Mouse (Mus musculus) embryonic facial prominence, embryonic 14.5 days (tissue): Measurements from ENCODE around the gene Fbxw27. TPM values are rescaled to one million over a fixed set of nuclear protein-coding genes. Genes with fewer than 3 reads are reported as not detected.
"Not testable (repeated sequence)": the region's sequence is repeated elsewhere in the genome, so short reads cannot be mapped to it uniquely, and the experiment has no call there.

ENCODE experiments used
- ATAC-seq: fragments of 200-750 bp; cut with Nextera tagmentation; 2 replicates; pipeline ENCODE4 v1.8.0; 2017; ENCODE audit warnings: low read depth, moderate number of reproducible peaks, moderate TSS enrichment
- DNase-seq: peaks from one replicate; pipeline ENCODE4 v3.0.0-alpha.2; 2015; ENCODE audit warnings: low spot score
- H3K27ac ChIP-seq: fragments of 300-500 bp; sonication (generic); replicated peaks from 2 replicates; pipeline ENCODE4 v1.5.1; 2014; ENCODE audit warnings: low read depth, mild to moderate bottlenecking, low read length, moderate library complexity
- H3K27me3 ChIP-seq: fragments of 300-500 bp; sonication (generic); replicated peaks from 2 replicates; pipeline ENCODE4 v1.6.1; 2014; ENCODE audit warnings: low read length; ENCODE audit not compliant: control insufficient read depth, insufficient read depth
- H3K36me3 ChIP-seq: fragments of 300-500 bp; sonication (generic); 2 replicates; pipeline ENCODE4 v1.6.1; 2014; ENCODE audit warnings: low read length, mixed read lengths; ENCODE audit not compliant: control insufficient read depth, insufficient read depth
- H3K4me1 ChIP-seq: fragments of 300-500 bp; sonication (generic); 2 replicates; pipeline ENCODE4 v1.6.1; 2014; ENCODE audit warnings: antibody characterized with exemption, low read length; ENCODE audit not compliant: control insufficient read depth, insufficient read depth
- H3K4me2 ChIP-seq: fragments of 300-500 bp; sonication (generic); 2 replicates; pipeline ENCODE4 v1.6.1; 2014; ENCODE audit warnings: low read depth, mild to moderate bottlenecking, low read length, moderate library complexity, mixed read lengths
- H3K4me3 ChIP-seq: fragments of 300-500 bp; sonication (generic); 2 replicates; pipeline ENCODE4 v1.5.1; 2014; ENCODE audit warnings: low read depth, mild to moderate bottlenecking, low read length
- H3K9ac ChIP-seq: fragments of 300-500 bp; sonication (generic); 2 replicates; pipeline ENCODE4 v1.6.1; 2014; ENCODE audit warnings: low read depth, mild to moderate bottlenecking, low read length, moderate library complexity, mixed read lengths
- H3K9me3 ChIP-seq: fragments of 300-500 bp; sonication (generic); 2 replicates; pipeline ENCODE4 v1.6.1; 2016; ENCODE audit warnings: low read length; ENCODE audit not compliant: control insufficient read depth
- WGBS: fragments of 180-500 bp; shearing (Covaris S2); extraction: QIAGEN DNeasy Blood & Tissue Kit; methylation state at CpG from one replicate; pipeline ENCODE4 v1.1.7; 2014; 5-methylcytosine and 5-hydroxymethylcytosine counted together
- polyA plus RNA-seq: library from polyadenylated mRNA; unstranded; fragments of >200 nt; fragmentation: Nextera tagmentation; extraction: Ambion mirVana; gene quantifications from 2 replicates; pipeline ENCODE4 v1.2.1, GENCODE M21; 2014

Fbxw27 gene
- polyA plus RNA-seq, 1 experiment from 2014 or later, result not detected

DNA sequence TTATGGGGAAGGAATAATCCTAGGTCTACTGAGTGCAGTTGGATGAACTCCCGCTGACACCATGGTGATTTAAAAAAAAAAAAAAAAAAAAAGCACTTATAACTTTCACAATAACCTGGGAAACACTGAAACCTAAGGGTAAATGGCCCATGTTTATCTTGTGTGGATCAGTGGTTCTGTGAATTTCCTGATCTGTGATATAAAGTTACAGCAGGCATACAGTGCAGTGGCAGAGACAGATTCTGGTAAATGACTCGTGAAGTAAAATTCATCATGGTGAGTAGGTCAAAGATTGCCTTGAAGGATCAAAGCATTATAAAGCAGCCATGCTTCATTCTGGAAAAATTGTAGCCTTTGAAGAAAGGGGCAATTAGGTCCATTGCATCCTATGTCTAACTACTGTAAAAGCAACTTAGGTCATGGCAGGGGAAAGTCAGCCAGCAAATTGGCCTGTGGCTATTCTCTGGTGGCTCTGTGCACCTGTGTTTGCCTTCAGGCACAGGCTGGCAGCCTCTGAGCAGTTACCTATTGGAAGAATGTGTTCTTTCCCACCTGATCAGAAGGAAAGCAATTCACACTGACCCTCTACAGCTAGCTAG is 16.3 kb upstream of the Fbxw27 start:
- Histone ChIP-seq H3K4me1 (no peaks in the 10 kb centered on the region), H3K9me3 (no peaks in the 10 kb centered on the region), H3K27me3 (no peaks in the 10 kb centered on the region), H3K4me3 (no peak overlapping the region), H3K4me2 (no peak overlapping the region), H3K9ac (no peak overlapping the region), H3K36me3 (no peaks in the 10 kb centered on the region), H3K27ac (no peak overlapping the region)
- DNase-seq (no peak), ATAC-seq (no peak)
- WGBS, result 73% methylated on average over 2 of the region's 2 CpGs

DNA sequence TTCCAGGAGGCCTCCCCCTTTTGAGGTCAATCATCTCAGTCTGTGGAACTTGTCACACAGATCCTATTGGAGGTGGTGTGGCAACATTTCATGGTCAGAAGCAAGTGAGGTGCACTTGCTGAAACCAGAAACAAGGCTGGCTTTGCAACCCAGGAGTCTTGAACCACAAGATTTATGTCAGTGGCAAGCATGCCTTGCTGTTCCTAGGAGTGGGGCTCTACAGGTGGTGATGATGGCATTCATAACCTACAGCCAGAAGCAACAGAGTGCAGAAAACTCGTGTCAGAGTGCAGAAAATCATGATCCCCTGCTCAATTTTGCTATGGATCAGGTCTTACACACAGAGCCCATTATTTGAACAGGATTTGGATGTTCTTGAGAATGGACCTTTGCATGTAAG is 15.8 kb upstream of the Fbxw27 start:
- H3K27me3 ChIP-seq, result no peaks in the 10 kb centered on the region
- no peak overlapping the region for H3K4me2 ChIP-seq
- H3K4me3 ChIP-seq, result no peak overlapping the region
- H3K9me3 ChIP-seq, result no peaks in the 10 kb centered on the region
- H3K9ac ChIP-seq, result no peak overlapping the region
- DNase-seq (no peak), ATAC-seq (no peak)
- 42% methylated on average over 1 of the region's 1 CpGs for WGBS
- no peaks in the 10 kb centered on the region for H3K36me3 ChIP-seq
- H3K27ac ChIP-seq, result no peak overlapping the region
- H3K4me1 ChIP-seq, result no peaks in the 10 kb centered on the region

DNA sequence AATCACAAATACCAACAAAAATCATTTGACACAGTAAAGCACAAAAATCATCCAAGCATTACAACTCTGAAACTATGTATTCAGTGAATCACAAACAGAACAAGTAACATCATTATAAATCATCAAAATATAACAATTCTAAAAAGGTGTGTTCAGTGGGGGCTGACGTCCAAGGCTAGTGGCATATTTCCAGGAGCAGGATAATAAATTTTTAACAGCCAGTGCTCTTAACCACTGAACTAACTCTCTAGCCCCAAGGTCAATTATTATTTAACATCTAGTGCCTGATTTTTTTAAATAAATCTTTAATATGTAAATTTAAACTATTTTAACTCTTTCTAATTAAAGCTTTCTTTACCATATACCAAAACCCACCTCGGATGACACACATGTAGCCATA is 15.1 kb upstream of the Fbxw27 start:
- not testable (repeated sequence) for H3K4me1 ChIP-seq, H3K9ac ChIP-seq, H3K36me3 ChIP-seq, ATAC-seq, H3K4me3 ChIP-seq, H3K27ac ChIP-seq, H3K9me3 ChIP-seq, DNase-seq, H3K4me2 ChIP-seq, H3K27me3 ChIP-seq
- 83% methylated on average over 2 of the region's 2 CpGs for WGBS

DNA sequence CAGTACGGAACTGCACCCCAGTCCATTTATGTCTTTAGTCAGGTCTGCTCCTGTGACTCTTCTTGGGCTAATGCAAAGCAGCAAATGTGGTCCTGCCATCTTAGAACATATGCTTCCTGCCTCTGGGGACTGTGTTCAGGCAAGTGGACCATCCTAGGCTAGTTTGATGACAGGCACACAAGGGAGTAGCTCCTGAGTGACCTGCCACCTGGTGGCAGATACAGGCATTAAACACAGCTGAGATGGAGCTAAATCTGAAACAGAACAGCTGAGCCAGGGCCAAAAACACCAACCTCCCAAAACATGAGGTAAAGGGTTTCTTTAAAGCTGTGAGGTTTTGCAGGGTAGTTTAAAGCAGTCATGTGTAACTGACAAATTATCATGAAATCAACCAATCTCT is 7.6 kb upstream of the Fbxw27 start:
- H3K9ac ChIP-seq, result no peak overlapping the region
- no peaks in the 10 kb centered on the region for H3K36me3 ChIP-seq
- ATAC-seq (no peak), DNase-seq (peak; percentile 6)
- no peaks in the 10 kb centered on the region for H3K27me3 ChIP-seq
- 100% methylated on average over 1 of the region's 1 CpGs for WGBS
- no peak overlapping the region for H3K4me3 ChIP-seq
- no peaks in the 10 kb centered on the region for H3K9me3 ChIP-seq
- no peak overlapping the region for H3K27ac ChIP-seq
- H3K4me2 ChIP-seq, result no peak overlapping the region
- H3K4me1 ChIP-seq, result no peaks in the 10 kb centered on the region

DNA sequence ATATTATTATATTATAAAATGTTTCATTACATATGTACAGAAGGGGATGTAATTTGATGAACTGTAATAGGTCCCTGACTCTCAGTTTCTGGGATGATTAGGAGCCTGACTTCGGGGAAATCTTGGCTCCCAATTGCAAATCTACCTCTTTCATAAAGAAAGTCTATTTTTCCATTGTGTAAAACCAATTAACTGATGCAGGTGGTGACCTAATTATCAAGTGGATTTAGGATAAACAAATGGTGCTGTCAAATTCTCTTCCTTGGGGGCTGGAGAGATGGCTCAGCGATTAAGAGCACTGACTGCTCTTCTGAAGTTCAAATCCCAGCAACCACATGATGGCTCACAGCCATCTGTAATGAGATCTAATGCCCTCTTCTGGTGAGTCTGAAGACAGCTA is 5.3 kb upstream of the Fbxw27 start:
- H3K36me3 ChIP-seq, result no peaks in the 10 kb centered on the region
- H3K9ac ChIP-seq, result no peak overlapping the region
- no peaks in the 10 kb centered on the region for H3K4me1 ChIP-seq
- H3K27me3 ChIP-seq, result no peaks in the 10 kb centered on the region
- H3K27ac ChIP-seq, result no peak overlapping the region
- no peak for ATAC-seq
- H3K4me2 ChIP-seq, result no peak overlapping the region
- H3K9me3 ChIP-seq, result no peaks in the 10 kb centered on the region
- no peak for DNase-seq
- 67% methylated on average over 2 of the region's 2 CpGs for WGBS
- H3K4me3 ChIP-seq, result no peak overlapping the region

DNA sequence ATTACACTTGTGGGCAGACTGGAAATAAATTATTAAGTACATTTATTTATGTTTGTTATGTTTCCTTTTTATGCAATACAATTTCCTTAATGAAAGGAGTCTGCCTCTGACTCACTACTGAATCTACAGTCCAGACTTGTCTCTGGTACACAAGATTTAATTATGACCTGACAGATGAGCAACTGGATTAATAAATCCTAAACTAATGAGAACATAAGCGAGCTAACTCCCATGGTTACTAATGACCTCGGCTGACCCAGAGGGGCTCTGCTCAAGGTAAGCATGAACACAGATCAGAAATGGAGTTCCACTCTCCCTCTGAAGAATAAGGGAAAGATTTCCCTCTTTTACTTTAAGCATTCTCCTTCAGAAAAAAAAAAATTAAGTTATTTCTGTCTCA is 4.8 kb upstream of the Fbxw27 start:
- no peak overlapping the region for H3K9ac ChIP-seq
- ATAC-seq (no peak), DNase-seq (no peak)
- no peak overlapping the region for H3K4me2 ChIP-seq
- 75% methylated on average over 2 of the region's 2 CpGs for WGBS
- no peak overlapping the region for H3K27ac ChIP-seq
- H3K4me1 ChIP-seq, result no peaks in the 10 kb centered on the region
- no peaks in the 10 kb centered on the region for H3K9me3 ChIP-seq
- H3K36me3 ChIP-seq, result no peaks in the 10 kb centered on the region
- H3K27me3 ChIP-seq, result no peaks in the 10 kb centered on the region
- H3K4me3 ChIP-seq, result no peak overlapping the region

DNA sequence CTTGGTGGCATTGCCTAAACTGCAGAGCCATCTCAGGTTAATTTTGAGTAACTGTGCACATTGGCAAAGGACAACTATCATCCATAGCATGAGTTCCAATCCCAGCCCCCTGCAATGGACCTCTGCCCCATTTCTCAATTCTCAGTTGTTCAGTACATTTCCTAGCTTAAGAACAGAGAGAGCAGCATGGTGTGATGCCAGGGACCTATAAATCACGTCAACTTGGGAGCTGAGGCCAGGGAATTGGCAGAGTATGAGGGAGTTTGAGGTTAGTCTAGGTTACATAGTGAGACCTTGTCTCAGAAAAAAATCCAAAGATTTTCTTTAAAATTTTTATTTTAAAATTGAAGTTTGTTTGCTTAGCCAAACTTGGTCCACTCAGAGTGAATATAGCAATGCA is 23.6 kb downstream of the Fbxw27 start:
- H3K4me2 ChIP-seq, H3K36me3 ChIP-seq, H3K27ac ChIP-seq, H3K9ac ChIP-seq, H3K4me1 ChIP-seq, H3K4me3 ChIP-seq, H3K27me3 ChIP-seq, ATAC-seq, DNase-seq: not testable (repeated sequence)
- 0 out of 2 replicates have a peak, but pooled peaks cover 12% of the 10 kb centered on the region for H3K9me3 ChIP-seq
- 75% methylated on average over 1 of the region's 1 CpGs for WGBS

DNA sequence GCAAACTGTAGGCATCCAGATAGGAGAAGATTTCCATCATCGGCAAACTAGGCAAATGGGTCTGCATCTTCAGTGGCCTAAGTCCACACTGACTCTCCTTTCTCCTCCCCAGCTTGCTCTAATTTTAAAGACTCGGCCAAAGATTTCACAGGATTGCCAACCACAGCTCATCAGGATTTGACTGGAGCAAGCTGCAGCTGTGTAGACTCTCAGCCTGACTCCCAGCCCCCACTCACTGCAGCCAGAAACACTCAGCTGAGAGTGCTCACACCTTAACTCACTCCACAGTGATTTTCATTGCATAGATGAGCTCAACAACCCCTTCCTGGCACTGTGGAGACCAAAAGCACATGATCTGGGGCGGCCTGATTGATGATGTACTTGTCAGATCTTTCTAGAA is 44.5 kb downstream of the Fbxw27 start, which contains the start of gene Fbxw26:
TSS of gene Fbxw26 (minus strand) at position 101 of the 400 bp plus-strand sequence.
- ATAC-seq, DNase-seq, H3K27ac ChIP-seq, H3K4me2 ChIP-seq, H3K4me3 ChIP-seq, H3K27me3 ChIP-seq, H3K9ac ChIP-seq, H3K9me3 ChIP-seq, H3K4me1 ChIP-seq, H3K36me3 ChIP-seq: not testable (repeated sequence)
- WGBS, result 75% methylated on average over 3 of the region's 3 CpGs
